Mouse (Mus musculus) heart, adult 11 months (tissue): ENCODE results near the gene Smg8.

Source experiments
- DNase-seq: peaks from one replicate; pipeline ENCODE4 v3.0.0; 2022

Smg8 gene

DNA sequence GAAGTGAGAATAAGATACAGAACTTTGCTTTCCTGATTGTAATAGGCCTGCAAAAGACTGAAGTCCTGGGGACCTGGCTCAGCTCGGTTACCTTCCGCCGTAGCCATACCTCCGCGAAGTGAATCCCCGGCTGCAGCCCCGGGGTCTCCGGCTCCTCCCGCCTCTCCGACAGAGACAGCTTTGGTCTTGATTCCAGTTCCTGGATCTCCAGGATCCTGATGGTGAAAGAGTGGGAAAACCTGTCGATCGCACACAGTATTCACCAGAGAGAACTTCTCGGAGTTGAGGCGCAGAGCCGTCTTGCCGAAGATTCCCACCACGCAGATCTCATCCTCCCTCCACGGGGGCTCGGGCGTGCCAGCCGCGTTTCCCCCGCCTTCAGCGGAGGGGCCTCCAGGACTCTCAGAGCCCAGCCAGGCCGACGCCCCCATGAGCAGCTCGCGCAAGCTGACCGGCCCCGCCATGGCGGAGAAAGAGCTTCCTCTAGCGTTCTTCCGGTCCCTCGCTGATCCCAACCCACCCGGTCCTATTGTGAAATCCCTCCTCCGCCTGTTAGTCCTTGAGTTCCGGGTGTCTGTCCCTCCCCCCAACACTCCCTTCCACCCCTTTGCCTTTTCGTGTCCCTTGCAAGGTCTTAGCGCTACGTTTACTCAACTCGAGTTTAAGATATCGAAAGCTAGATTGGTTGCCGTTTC lies at the start of gene Smg8:
TSS of gene Smg8 (minus strand) at position 485 of the 695 bp plus-strand sequence.
- DNase-seq: peak; percentile 98

DNA sequence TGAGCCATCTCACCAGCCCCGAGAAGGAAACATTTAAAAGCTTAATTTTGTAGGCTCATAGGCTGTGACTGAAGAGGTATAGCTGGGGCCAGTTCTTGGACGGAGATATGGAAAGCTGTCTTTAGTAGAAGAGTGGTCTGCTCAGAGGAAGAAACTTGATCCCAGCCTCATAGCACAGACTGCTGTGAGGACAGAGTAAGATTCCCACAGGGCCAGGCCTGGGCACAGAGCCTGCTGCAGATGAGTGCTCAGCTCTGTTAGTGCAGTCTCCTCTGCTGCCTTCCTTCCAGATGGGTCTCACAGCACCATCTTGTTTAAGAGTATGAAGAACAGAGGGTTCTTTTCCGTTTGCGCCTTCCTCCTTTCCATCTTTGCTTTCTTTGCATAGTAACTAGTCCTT lies 49.7 kb upstream of the Smg8 start:
- no peak for DNase-seq

DNA sequence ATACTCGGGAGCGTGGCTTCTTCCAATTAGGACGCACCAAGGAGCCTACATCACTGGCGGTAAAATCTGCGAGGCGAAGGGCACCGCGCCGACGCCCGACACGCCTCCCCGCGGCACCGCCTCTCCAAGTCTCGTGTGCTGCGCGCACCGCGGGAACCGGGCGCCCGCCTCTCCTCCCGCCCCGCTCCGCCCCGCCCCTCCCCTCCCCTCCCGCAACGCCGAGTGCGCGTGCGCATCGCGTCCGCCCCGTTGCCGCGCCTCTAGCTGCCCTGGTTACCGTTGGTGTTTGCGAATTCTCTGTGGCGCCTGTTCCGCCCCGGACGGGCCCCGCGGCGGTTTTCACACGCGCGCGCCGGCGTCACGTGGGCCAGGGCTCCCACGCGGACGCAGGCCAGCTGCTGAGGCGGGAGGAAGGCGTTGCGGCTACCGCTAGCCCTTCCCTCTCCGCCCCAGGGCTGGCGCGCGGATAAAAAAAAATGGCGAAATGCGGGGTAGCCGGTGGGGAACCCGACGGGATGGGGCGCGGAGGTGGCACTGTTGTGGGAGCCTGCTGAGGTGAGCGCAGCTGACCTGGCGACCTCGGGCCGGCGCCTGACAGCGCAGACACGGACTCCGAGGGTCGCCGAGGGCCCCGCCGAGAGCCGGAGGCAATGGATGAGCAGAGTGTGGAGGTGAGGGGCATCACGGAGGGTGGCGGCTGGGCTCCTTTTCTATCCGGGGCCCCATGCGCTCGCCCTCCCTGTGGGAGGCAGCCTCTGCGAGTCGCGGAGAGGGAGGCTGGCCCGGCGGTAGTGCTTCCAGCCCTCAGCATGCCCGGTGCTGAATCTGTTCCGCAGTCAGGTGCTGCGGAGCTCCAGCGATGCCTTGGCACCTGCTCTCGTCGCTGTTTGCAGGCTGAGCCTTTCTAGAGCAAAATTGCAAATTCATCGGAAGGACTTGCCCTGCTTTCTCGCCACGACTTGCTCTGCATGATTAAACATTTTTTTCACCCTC lies 40.5 kb upstream of the Smg8 start, which contains the start of gene Trim37:
TSS of gene Trim37 (plus strand) at position 254 of the 993 bp plus-strand sequence.
- peak; percentile 99 for DNase-seq

DNA sequence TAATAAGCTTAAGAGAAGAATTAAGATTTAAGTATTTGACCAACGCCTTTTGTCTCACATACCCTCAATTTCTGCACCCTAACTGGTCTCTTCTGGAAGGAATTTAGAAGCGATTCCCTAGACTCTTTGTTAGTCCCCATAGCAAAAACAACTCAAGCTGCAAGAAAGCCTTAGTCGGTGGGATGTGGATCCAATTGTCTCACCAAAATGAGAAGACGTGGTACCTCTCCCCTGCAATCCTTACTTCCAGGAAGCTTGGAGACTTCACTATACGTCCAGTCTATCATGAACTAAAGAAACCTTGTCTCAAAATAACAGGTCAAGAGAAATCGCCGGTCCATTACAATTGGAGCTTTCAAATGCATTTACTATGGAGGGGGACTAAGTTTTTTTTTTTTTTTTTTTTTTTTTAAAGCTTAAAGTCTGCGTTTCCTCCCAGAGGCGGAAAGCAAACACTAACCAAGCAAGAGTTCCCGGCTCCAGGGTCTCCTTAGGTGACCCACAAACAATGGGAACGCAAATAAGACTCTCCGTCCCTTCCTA lies 39.8 kb upstream of the Smg8 start:
- DNase-seq: no peak

DNA sequence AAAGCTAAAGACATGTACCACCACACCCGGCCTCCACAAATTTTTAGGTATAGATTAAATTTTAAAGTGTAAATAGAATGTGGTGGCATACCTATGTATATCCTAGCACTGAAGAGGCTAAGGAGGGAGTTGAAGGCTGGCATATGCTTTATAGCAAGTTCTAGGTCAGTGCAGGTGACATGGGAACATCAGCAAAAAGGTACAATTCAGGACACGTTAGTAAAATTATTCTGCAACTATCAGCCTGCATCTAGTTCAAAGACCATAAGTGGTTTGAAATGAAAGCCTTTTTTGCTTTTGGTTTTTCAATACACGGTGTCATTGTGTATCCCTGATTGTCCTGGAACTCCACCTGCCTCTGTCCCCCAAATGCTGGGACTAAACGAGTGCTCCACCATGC lies 39.0 kb upstream of the Smg8 start:
- DNase-seq: no peak

DNA sequence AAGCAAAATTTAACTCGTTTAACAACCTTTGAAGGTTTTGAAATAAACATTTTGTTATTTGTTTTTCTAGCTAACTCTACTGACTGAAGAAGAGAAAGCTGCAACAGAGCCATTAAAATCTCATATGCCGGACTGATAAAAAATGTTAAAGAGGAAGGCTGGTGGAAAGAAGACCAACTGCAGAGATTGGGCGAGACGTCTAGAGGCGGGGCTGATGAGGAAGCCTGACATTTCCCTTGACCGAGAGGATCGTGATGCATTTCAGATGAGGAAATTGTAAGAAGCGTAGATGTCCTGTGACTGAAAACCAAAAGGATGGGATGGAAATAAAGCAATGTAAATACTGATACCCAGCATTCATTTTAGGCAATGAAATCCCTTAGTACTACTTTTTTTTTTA lies 35.3 kb upstream of the Smg8 start:
- DNase-seq: no peak

DNA sequence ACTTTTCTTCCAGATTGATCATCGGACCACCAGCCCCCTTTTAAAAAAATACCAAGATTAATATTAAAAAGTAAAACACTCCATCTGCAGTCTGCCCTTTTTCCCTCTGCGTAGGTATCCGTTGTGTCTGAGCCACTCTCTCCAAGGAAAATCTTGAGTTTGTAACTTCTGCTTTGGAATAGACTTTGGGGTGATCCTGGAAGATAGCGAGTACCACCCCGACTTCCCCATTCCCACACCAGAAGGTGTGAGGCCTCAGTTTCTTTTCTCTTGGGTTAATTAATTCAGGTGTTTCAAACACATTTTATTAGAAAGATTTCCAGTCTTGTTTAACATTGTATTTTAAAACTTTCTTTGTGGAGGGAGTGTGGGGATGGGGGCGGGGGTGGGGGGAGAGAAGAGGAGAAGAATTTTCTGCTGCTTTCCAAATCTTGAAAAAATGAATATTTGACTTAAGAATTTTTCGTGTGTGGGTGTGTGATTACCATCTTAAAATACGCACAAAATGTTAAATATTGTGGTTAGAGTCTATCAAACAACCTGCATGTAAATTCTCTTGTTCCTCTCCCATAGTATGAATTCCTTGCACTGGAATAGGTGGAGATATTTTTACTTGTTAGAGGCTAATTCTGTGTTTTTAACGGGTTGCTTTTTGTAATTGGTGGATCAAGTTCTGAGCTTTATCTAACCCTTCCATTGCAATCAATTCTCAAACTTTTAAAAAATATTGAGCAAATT lies 23.8 kb upstream of the Smg8 start:
- DNase-seq: no peak

DNA sequence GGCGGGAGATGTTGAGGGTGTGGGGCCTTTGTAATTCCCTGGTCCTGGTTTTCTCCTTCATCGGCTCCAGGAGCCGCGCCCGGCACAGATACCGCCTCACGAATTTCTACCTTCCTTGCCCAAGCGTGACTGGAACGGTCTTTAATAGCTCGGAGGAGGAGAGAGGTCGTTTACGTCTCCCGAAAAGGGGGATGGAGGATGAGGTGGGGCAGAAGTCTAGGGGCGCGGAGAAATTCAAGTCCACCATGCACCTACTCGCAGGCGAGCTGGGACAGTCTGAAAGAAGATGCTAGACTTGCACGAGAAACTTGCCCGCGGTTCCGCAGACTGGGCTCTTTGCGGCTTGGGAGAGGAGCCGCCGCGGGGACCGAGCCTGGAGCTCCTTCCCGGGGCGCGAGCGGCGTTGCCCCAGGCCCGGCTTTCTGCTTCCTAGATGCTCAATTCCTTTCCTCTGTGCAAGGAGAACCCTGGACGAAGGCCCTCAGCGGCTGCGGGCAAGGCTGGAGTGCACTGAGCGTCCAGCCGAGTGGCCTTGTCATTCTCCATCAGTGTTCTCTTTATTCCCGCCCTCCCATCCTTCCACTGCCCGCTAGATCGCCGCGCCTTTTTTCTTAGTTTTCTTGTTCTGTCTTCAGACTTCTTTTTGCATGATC lies 23.1 kb upstream of the Smg8 start:
- no peak for DNase-seq

DNA sequence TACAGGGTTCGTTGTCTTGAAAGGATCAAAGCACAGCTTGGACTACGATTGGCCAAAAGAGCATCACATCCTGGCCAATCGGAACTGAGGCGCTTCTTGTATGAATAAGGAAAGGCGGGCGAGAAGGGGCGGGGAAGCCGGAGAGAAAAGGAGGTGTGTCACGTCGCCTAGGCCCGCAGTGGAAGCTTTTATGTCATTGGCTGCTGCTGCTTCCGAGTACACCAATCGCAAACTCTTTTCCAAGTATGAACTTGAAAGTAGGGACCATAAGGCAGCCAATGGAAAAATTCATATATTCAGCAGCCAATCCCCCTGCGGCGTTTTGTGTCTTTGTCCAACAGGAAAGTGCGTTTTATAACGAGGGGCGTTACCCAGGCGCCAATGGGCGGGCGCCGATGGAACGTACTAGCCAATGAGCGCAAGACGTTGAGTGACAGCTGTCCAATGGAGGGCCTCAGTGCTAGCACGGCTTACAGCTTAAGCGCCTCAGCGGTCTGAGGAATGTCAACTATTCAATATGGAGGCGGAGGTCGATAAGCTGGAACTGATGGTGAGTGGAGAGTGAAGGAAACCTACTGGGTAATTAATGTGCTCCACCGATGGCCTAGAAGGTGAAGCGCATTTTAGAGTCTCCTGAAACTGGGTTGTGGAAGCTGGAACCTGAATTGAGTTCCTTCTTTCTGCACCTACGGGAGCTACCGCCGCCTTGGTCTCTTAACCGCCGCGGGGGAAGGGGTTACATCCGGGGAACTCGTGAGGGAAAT lies 22.4 kb upstream of the Smg8 start, which contains the start of gene Ska2:
TSS of gene Ska2 (plus strand) at position 480 of the 764 bp plus-strand sequence.
- DNase-seq: peak; percentile 100

DNA sequence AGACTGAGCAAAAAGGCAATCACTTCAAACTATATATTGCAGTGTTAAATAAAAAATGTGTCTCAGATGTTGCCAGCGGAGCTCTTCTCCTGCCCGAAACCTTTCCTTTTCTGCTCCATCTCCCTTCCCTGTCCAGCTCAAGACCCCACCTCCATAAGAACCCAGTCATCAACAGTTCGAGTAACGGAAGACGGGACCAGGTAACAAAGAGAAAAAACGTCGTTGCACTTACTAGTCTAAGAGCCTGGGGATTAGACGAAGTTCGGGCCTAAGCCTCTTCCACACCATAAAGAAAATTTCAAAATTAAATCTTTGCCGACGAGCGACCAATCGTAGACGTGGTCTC lies 21.8 kb upstream of the Smg8 start, which contains the start of gene Prr11:
TSS of gene Prr11 (minus strand) at position 300 of the 346 bp plus-strand sequence.
- DNase-seq: no peak

DNA sequence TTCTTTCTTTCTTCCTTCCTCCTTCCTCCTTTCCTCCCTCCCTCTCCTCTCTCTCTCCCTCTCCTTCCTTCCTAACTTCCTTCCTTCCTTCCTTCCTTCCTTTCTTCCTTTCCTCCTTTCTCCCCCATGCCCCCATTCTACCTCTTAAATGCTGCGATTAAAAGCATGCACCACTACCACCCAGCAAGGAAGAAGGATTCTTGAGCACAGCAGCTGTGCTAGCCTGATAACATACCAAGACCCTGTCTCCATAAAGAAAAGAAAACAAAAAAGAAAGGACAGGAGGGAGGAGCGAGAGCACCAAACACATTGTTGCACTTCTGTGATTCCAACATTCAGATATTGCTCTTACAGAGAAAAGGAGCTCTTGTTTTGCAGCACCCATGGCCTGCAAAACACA lies 568 bp upstream of the Smg8 start:
- DNase-seq: no peak

DNA sequence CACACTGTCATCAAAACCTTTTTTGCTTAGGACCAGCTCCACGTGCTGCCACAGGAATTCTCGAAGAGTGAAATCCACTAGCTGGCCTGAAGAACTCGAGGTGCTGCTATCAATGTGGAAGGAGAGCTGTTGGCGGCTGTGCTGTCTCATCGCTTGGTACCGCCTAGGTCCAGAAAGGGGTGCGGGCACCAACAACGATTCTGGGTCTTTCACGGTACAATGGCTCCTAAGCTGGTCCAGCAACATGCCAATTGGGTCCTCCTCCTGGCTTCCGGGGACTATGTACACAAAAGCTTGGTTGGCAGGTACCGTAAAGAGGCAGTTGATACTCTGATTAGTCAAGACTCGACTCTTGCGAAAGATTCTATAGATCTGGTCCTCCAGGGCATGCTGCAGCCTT lies 1.1 kb downstream of the Smg8 start:
- DNase-seq: peak; percentile 90

DNA sequence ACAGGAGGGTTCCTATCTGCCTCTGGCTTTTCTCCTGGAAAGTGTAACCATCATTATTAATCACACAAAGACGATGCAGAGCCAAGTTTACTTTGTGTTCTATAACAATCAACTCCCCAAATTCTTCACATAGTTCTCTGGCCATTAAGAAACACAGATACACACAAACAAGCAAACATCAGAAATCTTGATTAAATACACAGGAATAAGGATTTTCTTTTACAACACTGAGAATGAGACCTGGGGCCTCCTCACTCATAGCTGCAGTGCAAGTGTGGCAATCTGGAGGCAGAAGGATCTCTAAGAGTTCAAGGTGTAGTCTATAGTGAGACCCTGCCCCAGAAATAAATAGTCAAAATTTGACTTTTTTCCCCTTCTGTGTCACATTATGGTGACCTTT lies 2.9 kb downstream of the Smg8 start:
- DNase-seq: no peak

DNA sequence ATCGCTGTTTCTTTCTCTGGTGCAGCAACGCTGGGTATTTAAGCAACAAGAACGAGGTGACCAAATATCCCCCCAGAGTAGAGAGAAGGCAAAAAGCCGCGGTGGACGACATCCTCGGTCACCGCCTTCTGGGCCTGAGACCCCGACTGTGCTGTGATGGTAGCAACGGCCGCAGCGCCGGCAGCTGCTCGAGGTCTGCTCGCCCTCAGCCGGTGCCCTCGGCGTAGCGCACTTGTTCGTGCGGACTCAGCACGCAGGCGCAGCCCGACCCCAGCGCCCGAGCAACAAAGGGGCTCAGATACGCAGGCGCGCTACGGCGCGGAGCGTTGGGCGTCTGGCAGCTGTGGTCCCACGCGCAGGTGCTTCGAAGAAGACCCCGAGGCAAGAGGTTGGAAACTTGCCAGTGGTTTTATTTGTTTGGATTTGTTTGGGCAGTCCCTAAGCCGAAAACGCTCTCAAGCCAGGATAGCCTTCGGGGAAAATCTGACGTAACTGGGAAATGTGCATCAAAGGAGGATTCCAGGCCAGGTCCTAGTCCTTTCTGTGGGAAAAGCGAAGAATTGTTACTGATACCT lies 12.6 kb downstream of the Smg8 start, which contains the start of gene Gdpd1:
TSS of gene Gdpd1 (minus strand) at position 197 of the 575 bp plus-strand sequence.
- peak; percentile 99 for DNase-seq

DNA sequence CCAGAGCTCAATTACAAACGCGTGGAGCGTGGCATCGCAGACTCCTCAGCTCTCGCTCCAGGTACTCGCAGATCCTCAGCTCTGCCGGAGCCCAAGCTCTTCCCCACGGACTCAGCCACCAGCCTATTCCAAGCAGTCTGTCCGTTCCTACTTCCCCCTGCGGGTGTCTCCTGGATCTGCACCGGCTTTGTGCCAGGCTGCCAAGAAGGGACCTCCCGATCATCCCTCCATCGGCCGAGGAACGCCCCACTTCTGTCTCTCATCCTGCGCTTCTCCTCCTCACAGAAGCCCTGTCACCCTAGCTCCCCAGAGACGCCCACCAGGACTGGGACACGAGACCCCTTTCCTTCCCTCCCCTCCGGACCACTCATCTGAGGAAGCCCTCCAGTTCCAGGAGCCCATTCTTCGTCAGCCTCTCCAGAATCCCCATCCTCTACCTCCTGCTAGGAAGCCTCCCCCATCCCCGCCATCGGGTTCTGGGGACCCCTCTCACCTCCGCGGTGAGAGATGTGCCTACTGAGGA lies 13.2 kb downstream of the Smg8 start:
- peak; percentile 96 for DNase-seq

DNA sequence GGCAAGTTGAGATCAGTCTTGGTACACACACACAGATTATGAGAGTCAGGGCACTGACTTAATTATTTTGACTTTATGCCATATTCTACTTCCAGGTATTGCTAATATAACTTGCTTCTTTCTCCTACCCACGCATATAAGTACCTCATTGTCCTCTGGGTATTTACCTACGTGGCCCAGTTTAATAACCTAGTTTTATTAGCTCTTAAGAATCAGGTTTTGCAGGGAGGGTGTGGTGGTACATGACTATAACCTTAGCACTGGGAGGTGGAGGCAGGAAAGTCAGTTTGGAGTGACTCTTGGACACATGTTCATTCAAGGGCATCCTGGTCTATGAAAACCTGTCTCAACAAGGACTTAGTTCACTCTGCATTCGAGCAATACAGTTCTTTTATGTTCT lies 24.5 kb downstream of the Smg8 start:
- DNase-seq: no peak

DNA sequence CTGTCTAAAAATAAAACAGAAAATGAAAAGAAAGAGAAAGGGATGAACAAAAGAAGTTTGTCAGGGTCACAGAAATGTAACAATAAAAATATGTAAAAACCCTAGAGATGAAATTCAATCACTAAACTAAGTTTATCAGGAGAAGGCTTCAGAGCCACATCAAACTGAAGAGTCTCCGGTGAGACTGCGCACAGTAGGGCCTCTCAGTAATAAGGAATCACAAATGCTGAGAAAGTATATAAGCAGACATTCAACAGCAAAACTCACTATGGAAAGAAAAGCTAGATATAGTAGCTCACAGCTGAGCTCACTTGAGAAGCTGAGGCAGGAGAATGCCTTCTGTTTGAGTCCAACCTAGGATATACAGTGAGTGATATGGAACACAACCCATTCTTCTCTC lies 26.2 kb downstream of the Smg8 start:
- no peak for DNase-seq

DNA sequence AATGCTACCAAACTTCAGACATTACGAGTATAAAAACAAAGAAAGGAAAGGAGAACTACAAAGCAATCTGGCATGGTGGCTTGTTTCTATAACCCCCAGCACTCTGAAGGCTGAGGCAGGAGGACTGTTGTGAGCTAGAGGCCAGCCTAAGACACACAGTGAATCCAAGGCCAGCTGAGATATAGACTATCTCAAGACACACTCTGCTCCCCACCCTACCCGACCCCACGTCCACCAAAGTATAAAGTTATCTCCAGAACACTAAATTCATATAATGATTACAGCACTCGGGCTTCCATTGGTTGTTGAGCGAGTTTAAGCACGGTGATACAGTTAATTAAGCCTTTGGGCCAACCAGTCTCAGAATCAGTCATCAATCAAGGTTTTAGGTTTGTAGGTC lies 30.3 kb downstream of the Smg8 start:
- no peak for DNase-seq

DNA sequence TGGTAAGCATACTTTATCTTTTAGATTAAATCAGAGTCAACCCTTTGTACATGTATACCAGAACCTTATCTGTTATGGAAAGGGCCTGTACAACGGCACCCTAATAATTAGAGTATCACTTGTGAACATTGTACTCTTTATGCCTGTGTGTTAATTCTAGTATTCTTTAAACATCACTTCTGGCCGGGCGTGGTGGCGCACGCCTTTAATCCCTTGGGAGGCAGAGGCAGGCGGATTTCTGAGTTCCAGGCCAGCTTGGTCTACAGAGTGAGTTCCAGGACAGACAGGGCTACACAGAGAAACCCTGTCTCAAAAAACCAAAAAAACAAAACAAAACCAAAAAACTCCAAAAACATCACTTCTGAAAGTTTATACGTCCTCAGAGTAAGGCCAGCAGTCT lies 37.7 kb downstream of the Smg8 start:
- peak; percentile 57 for DNase-seq

DNA sequence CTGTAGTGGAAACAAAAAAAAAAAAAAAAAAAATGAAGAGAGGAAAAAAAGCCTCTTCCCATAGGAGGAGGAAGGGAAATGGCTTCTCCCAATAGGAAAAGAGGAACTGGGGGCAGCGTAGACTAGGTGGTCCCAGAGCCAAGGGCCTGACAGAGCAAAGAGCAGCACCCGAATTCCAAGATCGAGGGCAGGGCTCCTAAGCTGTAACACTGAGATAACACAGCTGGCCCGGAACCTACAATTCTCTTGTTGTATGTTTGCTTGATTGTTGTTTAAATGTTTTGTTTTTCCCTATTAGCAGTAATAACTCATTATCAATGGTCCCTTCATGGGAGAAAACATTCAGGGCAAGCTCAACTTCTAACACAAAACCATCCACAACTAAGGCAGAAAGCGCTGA lies 39.6 kb downstream of the Smg8 start:
- peak; percentile 15 for DNase-seq

DNA sequence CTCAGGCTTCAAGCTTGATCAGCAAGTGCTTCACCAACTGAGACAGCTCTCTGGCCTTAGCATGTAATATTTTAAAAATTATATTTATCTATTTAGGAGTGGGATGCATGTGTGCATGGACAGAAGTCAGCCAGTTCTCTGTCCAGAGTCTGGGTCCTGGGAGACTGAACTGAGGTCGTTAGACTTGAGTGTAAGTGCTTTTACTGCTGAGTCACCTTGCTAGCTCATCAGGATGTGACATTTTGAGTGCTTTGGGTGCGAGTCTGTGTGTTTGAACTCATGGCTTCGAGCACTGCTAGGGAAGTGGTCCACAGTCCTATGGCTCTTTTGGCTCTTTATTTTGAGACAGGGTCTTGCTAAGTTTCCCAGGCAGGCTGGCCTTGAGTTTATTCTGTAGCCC lies 43.5 kb downstream of the Smg8 start:
- no peak for DNase-seq
